Mouse (Mus musculus): ENCODE measurements around the gene Scaf11. TPM values are rescaled to one million over a fixed set of nuclear protein-coding genes. Genes with fewer than 3 reads are reported as not detected.
A peak's percentile ranks its signal among the peaks of the same experiment; 100 is the strongest.

Gene Scaf11
- polyA plus RNA-seq, 1 experiment from 2014 or later = 56.5 TPM

GRCm38 (mm10) chr15:96434202-96434601 lies 26.4 kb downstream of the Scaf11 start:
- Histone ChIP-seq H3K4me1 (replicated peaks) (no peaks in the 10 kb centered on the region), H3K27ac (no peak overlapping the region), H3K4me2 (replicated peaks) (no peak overlapping the region), H3K4me3 (replicated peaks) (no peak overlapping the region), H3K9me3 (0 out of 2 replicates have a peak, but pooled peaks cover 3% of the 10 kb centered on the region), H3K27me3 (no peaks in the 10 kb centered on the region), H3K9ac (replicated peaks) (no peak overlapping the region), H3K36me3 (peaks cover 49% of the 10 kb centered on the region)
- no peak for ATAC-seq
- WGBS = 100% methylated on average over 1 of the region's 1 CpGs

- no peaks in the 10 kb centered on the region for H3K4me1 ChIP-seq (replicated peaks)
- no peaks in the 10 kb centered on the region for H3K9me3 ChIP-seq
- H3K4me2 ChIP-seq (replicated peaks) = no peak overlapping the region
- no peak overlapping the region for H3K9ac ChIP-seq (replicated peaks)
- peaks cover 69% of the 10 kb centered on the region for H3K36me3 ChIP-seq
- H3K27me3 ChIP-seq = no peaks in the 10 kb centered on the region
- no peak overlapping the region for H3K4me3 ChIP-seq (replicated peaks)
- 96% methylated on average over 8 of the region's 8 CpGs for WGBS
- no peak for ATAC-seq
- H3K27ac ChIP-seq = no peak overlapping the region
These were observed 40.7 kb downstream of the Scaf11 start for GRCm38 (mm10) chr15:96419920-96420319.

- Histone ChIP-seq H3K9me3 (no peaks in the 10 kb centered on the region), H3K36me3 (peaks cover 79% of the 10 kb centered on the region)
These were observed 42.5 kb downstream of the Scaf11 start for GRCm38 (mm10) chr15:96418161-96418560.

GRCm38 (mm10) chr15:96408717-96409121 lies 51.9 kb downstream of the Scaf11 start:
- Histone ChIP-seq H3K4me3 (replicated peaks) (no peak overlapping the region), H3K36me3 (peaks cover 31% of the 10 kb centered on the region), H3K4me1 (replicated peaks) (no peaks in the 10 kb centered on the region), H3K9me3 (no peaks in the 10 kb centered on the region), H3K4me2 (replicated peaks) (no peak overlapping the region), H3K9ac (replicated peaks) (no peak overlapping the region), H3K27me3 (no peaks in the 10 kb centered on the region), H3K27ac (no peak overlapping the region)
- WGBS = 94% methylated on average over 6 of the region's 6 CpGs
- no peak for ATAC-seq

More at GRCm38 (mm10) chr15:96418161-96418560, 42.5 kb downstream of the Scaf11 start:
- H3K9ac ChIP-seq (replicated peaks) = no peak overlapping the region
- no peak overlapping the region for H3K27ac ChIP-seq
- no peak for ATAC-seq
- no peaks in the 10 kb centered on the region for H3K27me3 ChIP-seq
- H3K4me3 ChIP-seq (replicated peaks) = no peak overlapping the region
- H3K4me2 ChIP-seq (replicated peaks) = no peak overlapping the region
- H3K4me1 ChIP-seq (replicated peaks) = no peaks in the 10 kb centered on the region
- 96% methylated on average over 12 of the region's 12 CpGs for WGBS

- H3K27ac ChIP-seq = no peak overlapping the region
- no peak overlapping the region for H3K4me2 ChIP-seq (replicated peaks)
- no peak for ATAC-seq
- H3K4me1 ChIP-seq (replicated peaks) = no peaks in the 10 kb centered on the region
- H3K9ac ChIP-seq (replicated peaks) = no peak overlapping the region
- no peaks in the 10 kb centered on the region for H3K27me3 ChIP-seq
- 79% methylated on average over 2 of the region's 2 CpGs for WGBS
- H3K9me3 ChIP-seq = no peaks in the 10 kb centered on the region
- no peak overlapping the region for H3K4me3 ChIP-seq (replicated peaks)
- peaks cover 26% of the 10 kb centered on the region for H3K36me3 ChIP-seq
These were observed 53.5 kb downstream of the Scaf11 start for GRCm38 (mm10) chr15:96407151-96407550.

- Histone ChIP-seq H3K4me2 (replicated peaks) (no peak overlapping the region), H3K4me1 (replicated peaks) (no peaks in the 10 kb centered on the region), H3K9me3 (no peaks in the 10 kb centered on the region), H3K27ac (no peak overlapping the region), H3K27me3 (no peaks in the 10 kb centered on the region), H3K4me3 (replicated peaks) (no peak overlapping the region), H3K9ac (replicated peaks) (no peak overlapping the region), H3K36me3 (peaks cover 30% of the 10 kb centered on the region)
- 81% methylated on average over 4 of the region's 4 CpGs for WGBS
- no peak for ATAC-seq
These were observed 54.4 kb downstream of the Scaf11 start for GRCm38 (mm10) chr15:96406253-96406652.

GRCm38 (mm10) chr15:96405548-96405947 lies 55.1 kb downstream of the Scaf11 start:
- no peak for ATAC-seq
- Histone ChIP-seq H3K27me3 (no peaks in the 10 kb centered on the region), H3K4me3 (replicated peaks) (no peak overlapping the region), H3K4me2 (replicated peaks) (no peak overlapping the region), H3K9me3 (no peaks in the 10 kb centered on the region), H3K27ac (no peak overlapping the region), H3K36me3 (peaks cover 30% of the 10 kb centered on the region), H3K9ac (replicated peaks) (no peak overlapping the region), H3K4me1 (replicated peaks) (no peaks in the 10 kb centered on the region)
- WGBS = 79% methylated on average over 5 of the region's 5 CpGs

GRCm38 (mm10) chr15:96398333-96398732 lies 62.3 kb downstream of the Scaf11 start:
- WGBS = 92% methylated on average over 10 of the region's 10 CpGs
- H3K36me3 ChIP-seq = peaks cover 65% of the 10 kb centered on the region
- H3K27me3 ChIP-seq = no peaks in the 10 kb centered on the region
- no peak overlapping the region for H3K27ac ChIP-seq
- H3K4me3 ChIP-seq (replicated peaks) = no peak overlapping the region
- ATAC-seq = no peak
- no peak overlapping the region for H3K4me2 ChIP-seq (replicated peaks)
- no peak overlapping the region for H3K9ac ChIP-seq (replicated peaks)
- peaks cover 7% of the 10 kb centered on the region; the same call in 1 of the 2 replicates for H3K4me1 ChIP-seq (replicated peaks)
- H3K9me3 ChIP-seq = no peaks in the 10 kb centered on the region

GRCm38 (mm10) chr15:96396641-96397344 lies 63.9 kb downstream of the Scaf11 start:
- WGBS = 80% methylated on average over 8 of the region's 8 CpGs
- H3K4me1 ChIP-seq (replicated peaks) = peaks cover 7% of the 10 kb centered on the region; the same call in 1 of the 2 replicates
- H3K9ac ChIP-seq (replicated peaks) = no peak overlapping the region
- peak overlapping the region; percentile 39; the same call in 1 of the 2 replicates for H3K27ac ChIP-seq
- no peak overlapping the region for H3K4me2 ChIP-seq (replicated peaks)
- ATAC-seq = no peak
- H3K4me3 ChIP-seq (replicated peaks) = no peak overlapping the region
- no peaks in the 10 kb centered on the region for H3K27me3 ChIP-seq
- H3K36me3 ChIP-seq = peaks cover 62% of the 10 kb centered on the region
- no peaks in the 10 kb centered on the region for H3K9me3 ChIP-seq

GRCm38 (mm10) chr15:96395071-96395470 lies 65.6 kb downstream of the Scaf11 start:
- 97% methylated on average over 6 of the region's 6 CpGs for WGBS
- Histone ChIP-seq H3K36me3 (peaks cover 71% of the 10 kb centered on the region), H3K27ac (no peak overlapping the region), H3K9me3 (no peaks in the 10 kb centered on the region), H3K9ac (replicated peaks) (no peak overlapping the region), H3K4me2 (replicated peaks) (no peak overlapping the region), H3K27me3 (no peaks in the 10 kb centered on the region), H3K4me1 (replicated peaks) (peaks cover 4% of the 10 kb centered on the region; the same call in 1 of the 2 replicates), H3K4me3 (replicated peaks) (no peak overlapping the region)
- ATAC-seq = no peak

GRCm38 (mm10) chr15:96392878-96393277 lies 67.8 kb downstream of the Scaf11 start:
- no peak for ATAC-seq
- H3K9me3 ChIP-seq = no peaks in the 10 kb centered on the region
- no peak overlapping the region for H3K9ac ChIP-seq (replicated peaks)
- 94% methylated on average over 3 of the region's 3 CpGs for WGBS
- no peak overlapping the region for H3K27ac ChIP-seq
- H3K27me3 ChIP-seq = no peaks in the 10 kb centered on the region
- H3K4me1 ChIP-seq (replicated peaks) = 0 out of 2 replicates have a peak, but pooled peaks cover 3% of the 10 kb centered on the region
- H3K4me2 ChIP-seq (replicated peaks) = no peak overlapping the region
- peaks cover 63% of the 10 kb centered on the region for H3K36me3 ChIP-seq
- no peak overlapping the region for H3K4me3 ChIP-seq (replicated peaks)

GRCm38 (mm10) chr15:96388565-96388964 lies 72.1 kb downstream of the Scaf11 start:
- Histone ChIP-seq H3K4me2 (replicated peaks) (no peak overlapping the region), H3K9ac (replicated peaks) (no peak overlapping the region), H3K4me3 (replicated peaks) (no peak overlapping the region), H3K9me3 (no peaks in the 10 kb centered on the region), H3K27me3 (no peaks in the 10 kb centered on the region), H3K4me1 (replicated peaks) (no peaks in the 10 kb centered on the region), H3K27ac (no peak overlapping the region), H3K36me3 (peaks cover 47% of the 10 kb centered on the region)
- 82% methylated on average over 1 of the region's 1 CpGs for WGBS
- no peak for ATAC-seq

GRCm38 (mm10) chr15:96382223-96382622 lies 78.4 kb downstream of the Scaf11 start:
- Histone ChIP-seq H3K4me3 (replicated peaks) (no peak overlapping the region), H3K4me1 (replicated peaks) (no peaks in the 10 kb centered on the region), H3K36me3 (peaks cover 53% of the 10 kb centered on the region), H3K27ac (no peak overlapping the region), H3K4me2 (replicated peaks) (no peak overlapping the region), H3K9ac (replicated peaks) (no peak overlapping the region), H3K9me3 (no peaks in the 10 kb centered on the region), H3K27me3 (no peaks in the 10 kb centered on the region)
- 92% methylated on average over 11 of the region's 11 CpGs for WGBS
- no peak for ATAC-seq
